Mouse (Mus musculus): ENCODE data around the gene Fbxo2. TPM values are rescaled to one million over a fixed set of nuclear protein-coding genes. Genes with fewer than 3 reads are reported as not detected.

The Fbxo2 gene
- not detected in 2 replicates for total RNA-seq (2023)

DNA sequence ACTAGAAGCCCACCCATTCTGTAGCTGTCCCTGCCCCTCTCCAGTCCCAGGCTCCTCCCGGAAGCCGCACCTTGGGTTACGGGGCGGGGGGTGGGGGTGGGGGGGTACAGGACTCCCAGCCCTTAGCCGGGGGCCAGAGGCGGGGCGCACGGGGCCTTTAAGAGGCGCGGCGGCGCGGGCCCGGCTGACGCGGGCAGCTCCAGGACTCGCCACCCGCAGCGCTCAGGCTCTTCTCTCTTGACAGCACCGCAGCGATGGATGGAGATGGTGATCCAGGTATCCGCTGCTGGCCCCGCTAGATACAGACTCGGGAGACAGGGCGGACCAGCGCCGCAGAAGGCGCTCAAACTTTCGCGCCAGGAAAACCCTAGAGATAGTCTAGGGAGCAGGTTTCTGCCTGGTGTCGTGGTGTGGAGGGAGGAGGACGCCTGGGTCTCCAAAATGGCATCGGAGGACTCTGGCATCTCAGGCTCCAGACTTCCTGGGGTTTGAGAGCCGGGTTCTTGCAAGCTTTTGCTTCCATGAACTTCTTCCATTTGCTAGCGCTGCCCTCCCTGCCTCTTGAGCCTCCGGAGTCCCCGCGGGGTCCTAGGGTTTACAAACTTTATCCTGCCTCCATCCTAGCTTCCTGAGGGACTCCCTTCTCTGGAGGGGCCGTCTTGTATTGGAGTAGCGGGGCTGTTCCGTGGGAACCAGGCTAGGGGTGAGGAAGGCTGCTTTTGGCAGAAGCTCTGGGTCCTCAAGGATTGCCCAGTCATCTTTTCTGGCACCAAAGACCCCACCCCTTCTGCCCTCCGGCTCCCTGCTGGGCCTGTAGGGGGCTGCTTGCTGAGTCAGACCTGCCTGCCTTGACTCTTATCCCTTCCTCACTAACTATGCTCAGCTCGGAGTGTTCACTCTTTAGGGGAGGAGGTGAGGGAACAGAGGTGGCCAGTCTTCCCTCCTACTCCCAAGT, at the start of gene Fbxo2, which contains the start of gene Fbxo44:
Fbxo2 (plus strand) TSS at position 186 of the 955 bp plus-strand sequence.
Fbxo44 (minus strand) TSS at position 47 of the 955 bp plus-strand sequence.

DNA sequence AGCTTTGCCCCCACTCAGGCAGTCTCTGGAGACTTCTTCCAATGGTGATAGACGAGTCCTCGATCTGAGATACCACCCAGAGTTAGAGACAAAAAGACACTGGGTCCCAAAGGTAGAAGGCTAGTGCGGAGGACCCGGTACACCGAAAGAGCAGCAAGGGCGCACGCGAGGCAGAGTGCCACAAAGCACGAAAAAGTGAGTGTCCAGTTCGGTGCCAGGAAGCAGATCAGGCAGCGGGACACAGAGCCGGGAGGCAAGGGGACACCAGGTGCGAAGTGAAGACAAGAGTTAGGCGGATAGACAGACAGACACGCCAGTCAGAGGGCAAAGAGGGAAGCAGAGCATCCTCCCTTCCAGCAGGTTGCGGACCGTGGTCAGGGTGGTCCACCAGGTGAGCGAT, 30.3 kb upstream of the Fbxo2 start, which contains the start of gene Mad2l2:
Mad2l2 (plus strand) TSS at position 252 of the 400 bp plus-strand sequence.

DNA sequence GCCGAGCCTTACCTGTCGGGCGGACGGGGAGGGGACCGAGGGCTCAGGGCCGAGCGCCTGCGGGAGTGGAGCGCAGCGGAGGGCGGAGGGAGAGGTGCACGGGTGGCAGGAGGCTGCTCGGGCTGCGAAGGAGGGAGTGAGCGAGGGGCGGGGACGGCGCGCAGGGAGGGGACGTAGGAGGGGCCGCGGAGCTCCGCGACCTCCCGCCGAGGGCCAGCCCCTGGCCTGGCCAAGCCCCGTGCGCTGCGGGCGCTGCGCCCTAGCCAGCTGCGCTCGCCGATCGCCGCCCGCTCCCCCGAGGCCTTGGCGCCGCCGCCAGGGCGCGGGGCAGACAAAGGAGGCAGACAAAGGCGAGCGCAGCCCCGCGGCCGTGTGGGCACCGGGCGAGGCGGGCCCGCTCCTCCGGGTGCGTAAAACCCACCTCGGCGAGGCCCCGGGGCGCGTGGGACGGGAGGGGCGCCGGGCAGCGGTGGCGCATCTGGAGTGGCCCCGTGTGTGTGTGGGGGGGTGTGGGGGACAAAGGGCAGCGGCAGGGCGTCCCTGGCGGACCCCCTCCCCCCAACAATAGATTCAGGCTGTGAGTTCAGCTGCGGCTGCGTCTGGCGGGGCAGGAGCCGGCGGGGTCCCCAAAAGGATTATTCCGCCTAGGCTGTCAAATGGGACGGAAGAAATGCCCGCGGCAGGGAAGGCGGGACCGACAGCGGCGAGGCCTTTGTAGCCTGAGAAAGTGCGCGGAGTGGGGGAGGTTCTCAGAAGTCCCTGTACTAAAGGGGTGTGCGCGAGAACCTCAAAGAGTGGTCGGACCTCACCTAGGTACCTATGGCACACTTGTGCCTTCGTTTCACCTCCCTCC, 29.6 kb upstream of the Fbxo2 start, which contains the start of gene Draxin:
Draxin (minus strand) TSS at position 138 of the 853 bp plus-strand sequence.

DNA sequence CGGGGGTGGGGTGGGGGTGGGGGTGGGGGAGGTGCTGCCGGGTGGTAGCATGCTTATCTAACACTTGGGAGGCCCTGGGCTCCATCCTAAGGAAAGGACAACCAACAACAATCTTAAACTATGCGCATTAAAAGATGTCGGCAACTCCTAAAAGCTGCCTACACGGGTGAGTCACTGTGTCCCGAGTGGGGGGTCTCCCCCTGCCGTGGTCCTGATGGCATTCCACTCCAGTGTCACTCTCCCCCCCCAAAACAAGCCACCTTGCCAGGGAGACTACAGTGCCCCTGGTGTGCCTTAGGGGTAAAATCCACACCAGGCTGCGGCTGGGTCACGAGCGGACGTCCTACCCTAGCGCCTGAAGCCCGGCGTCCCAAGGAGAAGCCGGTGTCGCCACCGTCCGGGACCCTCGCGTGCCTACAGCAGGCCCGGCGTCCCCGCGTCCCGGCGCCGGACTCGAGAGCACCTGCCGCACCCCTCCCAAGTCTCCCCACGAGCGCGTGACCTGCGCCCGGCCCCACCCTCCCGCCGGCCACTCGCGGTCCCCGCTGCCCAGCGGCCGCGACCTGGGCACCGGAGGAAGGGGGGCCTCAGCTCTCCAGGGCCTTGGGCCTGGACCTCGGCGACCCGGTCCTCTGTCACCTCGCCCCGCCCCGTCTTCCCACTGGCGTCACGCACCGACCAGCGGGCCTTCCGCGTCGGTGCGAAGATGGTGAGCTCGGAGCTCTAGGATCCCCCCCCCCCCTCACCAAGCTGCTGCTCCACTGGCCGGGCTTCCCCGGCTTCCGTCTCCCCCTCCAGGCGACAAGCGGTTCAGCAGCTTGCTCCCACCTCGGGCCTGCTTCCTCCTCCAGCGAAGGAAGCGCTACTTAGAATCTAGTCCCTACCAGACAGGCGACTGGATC, 8.9 kb upstream of the Fbxo2 start, which contains the start of gene Fbxo6:
Fbxo6 (minus strand) TSS at position 874 of the 902 bp plus-strand sequence.

Other genes with a start within 250 kb of the Fbxo2 start
- gene Plod1, start 223.9 kb upstream of the Fbxo2 start, total RNA-seq (2023), result 19.2 and 20.5 TPM in 2 replicates
- gene 2510039O18Rik, start 219.7 kb upstream of the Fbxo2 start, total RNA-seq (2023), result 54.9 and 75.9 TPM in 2 replicates
- gene Nppb, start 174.8 kb upstream of the Fbxo2 start, total RNA-seq (2023), result not detected in 2 replicates
- not detected in 2 replicates for gene Nppa, start 159.9 kb upstream of the Fbxo2 start, total RNA-seq (2023)
- 13.2 and 21.3 TPM in 2 replicates for gene Clcn6, start 121.8 kb upstream of the Fbxo2 start, total RNA-seq (2023)
- gene Mthfr, start 121.5 kb upstream of the Fbxo2 start, total RNA-seq (2023), result 10.2 and 10.7 TPM in 2 replicates
- 72.4 and 83.5 TPM in 2 replicates for gene Agtrap, start 72.6 kb upstream of the Fbxo2 start, total RNA-seq (2023)
- 5.2 and 10.6 TPM in 2 replicates for gene Mad2l2, start 30.2 kb upstream of the Fbxo2 start, total RNA-seq (2023)
- gene Draxin, start 29.9 kb upstream of the Fbxo2 start, total RNA-seq (2023), result not detected in 2 replicates
- 13.5 and 15.8 TPM in 2 replicates for gene Fbxo6, start 8.5 kb upstream of the Fbxo2 start, total RNA-seq (2023)
- not detected in 2 replicates for gene Fbxo44, start 139 bp upstream of the Fbxo2 start, total RNA-seq (2023)
- gene Disp3, start 127.3 kb downstream of the Fbxo2 start, total RNA-seq (2023), result not detected in 2 replicates

Measured in neutrophil, adult 65 days (primary cell).